12 mouse cellular contexts compared by ENCODE assay signal in the genomic region with DNA sequence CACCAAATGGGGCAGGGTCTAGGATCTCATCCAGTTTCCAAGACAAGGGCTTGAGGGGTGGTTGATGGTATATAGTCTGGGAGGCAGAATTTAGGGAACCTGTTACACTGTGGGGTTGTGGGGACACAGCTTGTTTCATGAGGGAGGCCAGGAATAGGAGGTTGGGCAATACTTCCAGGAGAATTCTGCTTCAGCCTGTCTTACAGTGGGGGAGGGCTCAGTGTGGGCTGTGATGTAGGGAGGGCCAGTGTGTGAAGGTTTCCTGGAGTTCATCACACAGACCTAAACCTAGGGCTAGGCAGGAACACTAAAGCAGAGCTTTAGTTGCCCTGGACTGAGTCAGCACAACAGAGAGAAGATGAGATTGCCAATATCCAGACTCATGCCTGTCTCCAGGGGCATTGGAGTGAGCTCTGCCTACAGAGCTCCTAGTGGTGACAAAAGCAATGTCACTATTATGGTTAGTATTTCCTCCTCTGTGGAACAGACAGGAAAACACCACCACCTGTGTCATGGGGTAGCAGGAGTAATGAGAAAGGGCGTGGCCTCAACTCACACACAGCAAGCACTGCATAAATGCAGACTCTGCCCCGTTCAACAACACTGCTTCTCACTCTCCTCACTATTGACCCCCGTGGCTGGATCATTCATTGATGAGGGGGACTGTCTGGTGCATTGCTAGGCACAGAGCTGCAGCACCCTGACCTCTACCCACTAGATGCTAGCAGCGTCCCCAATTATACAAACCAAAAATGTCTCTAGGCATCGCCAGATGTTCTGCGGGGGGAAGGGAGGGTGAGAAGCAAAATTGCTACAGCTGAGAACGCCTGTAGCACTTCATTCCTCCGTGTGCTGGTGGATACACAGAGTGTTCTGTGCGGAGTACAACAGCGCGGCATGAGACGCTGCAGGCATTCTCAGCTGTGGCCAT.
DNase-seq lines count a peak whose midpoint lies in the region; ATAC-seq and TF ChIP-seq lines count a peak whose summit lies in the region.
"Had no signal": no experiment of that assay in that cellular context is flagged by ENCODE, and none has a peak within 500 bp of the region (broad histone marks: within the 10 kb centered on the region; RNA-seq: fewer than 3 reads in every experiment).

No protein-coding gene starts in this region.

- peak; percentile 3 for TF ChIP-seq RAD21 in CH12.LX (IDR thresholded peaks at IDR 0.05; ENCODE audit: low read depth, low read length)

- 0 out of 2 replicates have a peak, but pooled peaks have one; percentile 6 for ATAC-seq in heart, embryonic 16.5 days (replicated peaks; ENCODE audit: extremely low read depth, insufficient read depth, low FRiP score)
- ATAC-seq in hindbrain, embryonic 14.5 days (ENCODE audit: low FRiP score): 0 out of 2 replicates have a peak, but pooled peaks have one; percentile 28
- no peak for ATAC-seq in erythroblast, adult 5-6 weeks (replicated peaks; ENCODE audit: low FRiP score, poor library complexity, severe bottlenecking)

- in situ Hi-C loops in CH12.LX (cut with MboI; ENCODE audit: low pct_ligation_motif_present, low pct_unique_long_range_greater_than_20kb, low sequenced_read_pairs): no loop called here

- H3K9ac ChIP-seq in heart, embryonic 16.5 days (ENCODE audit: low read length): no peak overlapping the region
- no peak overlapping the region for H3K9ac ChIP-seq in CH12.LX (ENCODE audit: insufficient read depth, low read depth)
- no peak overlapping the region for H3K9ac ChIP-seq in hindbrain, embryonic 14.5 days
- H3K9ac ChIP-seq: neural tube, embryonic 13.5 days had no signal

- H3K9me3 ChIP-seq in heart, embryonic 16.5 days (replicated peaks; ENCODE audit: control insufficient read depth, low read length): peaks cover 7% of the 10 kb centered on the region
- H3K9me3 ChIP-seq in CH12.LX (replicated peaks; ENCODE audit: low read length): peaks cover 19% of the 10 kb centered on the region
- peaks cover 11% of the 10 kb centered on the region; the same call in 1 of the 2 replicates for H3K9me3 ChIP-seq in hindbrain, embryonic 14.5 days (ENCODE audit: control insufficient read depth, low read length)

- WGBS in heart, embryonic 16.5 days: 71% methylated on average over 12 of the region's 12 CpGs
- 75% methylated on average over 12 of the region's 12 CpGs for WGBS in hindbrain, embryonic 14.5 days
- 60% methylated on average over 12 of the region's 12 CpGs for WGBS in small intestine, adult 2 months

- H3K4me2 ChIP-seq in heart, embryonic 16.5 days (ENCODE audit: low read depth, low read length): no peak overlapping the region
- H3K4me2 ChIP-seq in CH12.LX (ENCODE audit: insufficient read depth, low read depth, poor library complexity, severe bottlenecking): peak overlapping the region; percentile 27
- no peak overlapping the region for H3K4me2 ChIP-seq in hindbrain, embryonic 14.5 days (replicated peaks)
- H3K4me2 ChIP-seq: neural tube, embryonic 13.5 days had no signal

- TF ChIP-seq POLR2A in CH12.LX (IDR thresholded peaks at IDR 0.05; ENCODE audit: low read depth, low read length): 0 out of 2 replicates have a peak, but pooled peaks have one; percentile 41
- TF ChIP-seq POLR2A in small intestine, adult 2 months (IDR thresholded peaks at IDR 0.05; ENCODE audit: low read depth, low read length): no peak

- TF ChIP-seq EP300 in CH12.LX (IDR thresholded peaks at IDR 0.05; ENCODE audit: low read length): no peak

- no peaks in the 10 kb centered on the region for H3K79me2 ChIP-seq in CH12.LX (replicated peaks; ENCODE audit: control insufficient read depth, extremely low read depth, insufficient read depth, poor library complexity, severe bottlenecking)

- peak; percentile 46 to 50 for TF ChIP-seq CTCF in CH12.LX (conservative IDR thresholded peaks at IDR 0.05 in 1 of 2, IDR thresholded peaks at IDR 0.05 in 1 of 2; ENCODE audit: low read depth in 2 of 2, low read length in 2 of 2)
- TF ChIP-seq CTCF in small intestine, adult 2 months (IDR thresholded peaks at IDR 0.05; ENCODE audit: extremely low read depth, insufficient read length, insufficient replicate concordance, low read depth, low read length): no peak

- no peak overlapping the region for H3K4me3 ChIP-seq in heart, embryonic 16.5 days (ENCODE audit: low read length)
- H3K4me3 ChIP-seq in CH12.LX (replicated peaks in 1 of 3; ENCODE audit: low read depth in 2 of 3, low read length in 2 of 3, poor library complexity in 1 of 3): no peak overlapping the region
- no peak overlapping the region for H3K4me3 ChIP-seq in hindbrain, embryonic 14.5 days (replicated peaks; ENCODE audit: low read length)
- no peak overlapping the region; the same call in 1 of the 2 replicates for H3K4me3 ChIP-seq in small intestine, adult 2 months (ENCODE audit: low read depth, low read length)
- H3K4me3 ChIP-seq: neural tube, embryonic 13.5 days had no signal

- peaks cover 15% of the 10 kb centered on the region for H3K4me1 ChIP-seq in heart, embryonic 16.5 days (ENCODE audit: control insufficient read depth, insufficient read depth, low read length)
- H3K4me1 ChIP-seq in CH12.LX (ENCODE audit: control insufficient read depth in 1 of 2, insufficient read depth in 2 of 2): peaks cover 24 to 46% of the 10 kb centered on the region in 2 experiments
- peaks cover 9% of the 10 kb centered on the region; the same call in 1 of the 2 replicates for H3K4me1 ChIP-seq in hindbrain, embryonic 14.5 days (replicated peaks; ENCODE audit: control insufficient read depth, insufficient read depth, low read length)
- H3K4me1 ChIP-seq in small intestine, adult 2 months (ENCODE audit: control insufficient read depth, insufficient read depth, insufficient read length, low read length): no peaks in the 10 kb centered on the region

- H3K27me3 ChIP-seq in heart, embryonic 16.5 days (ENCODE audit: control insufficient read depth, insufficient read depth, low read length): no peaks in the 10 kb centered on the region
- H3K27me3 ChIP-seq in CH12.LX (replicated peaks): no peaks in the 10 kb centered on the region
- no peaks in the 10 kb centered on the region for H3K27me3 ChIP-seq in hindbrain, embryonic 14.5 days (ENCODE audit: control insufficient read depth, insufficient read depth, low read length)
- no peaks in the 10 kb centered on the region for H3K27me3 ChIP-seq in small intestine, adult 2 months (ENCODE audit: control insufficient read depth, insufficient read depth, low read length)
- H3K27me3 ChIP-seq: neural tube, embryonic 13.5 days had no signal

- H3K36me3 ChIP-seq in heart, embryonic 16.5 days (ENCODE audit: control insufficient read depth, insufficient read depth): no peaks in the 10 kb centered on the region
- H3K36me3 ChIP-seq in CH12.LX (replicated peaks in 1 of 2; ENCODE audit: control insufficient read depth in 1 of 2, insufficient read depth in 1 of 2, low read length in 1 of 2): no peaks in the 10 kb centered on the region
- no peaks in the 10 kb centered on the region for H3K36me3 ChIP-seq in hindbrain, embryonic 14.5 days (replicated peaks; ENCODE audit: control insufficient read depth, insufficient read depth)
- no peaks in the 10 kb centered on the region for H3K36me3 ChIP-seq in small intestine, adult 2 months (ENCODE audit: control insufficient read depth, insufficient read depth, low read length)
- H3K36me3 ChIP-seq: neural tube, embryonic 13.5 days had no signal

- no peak for DNase-seq in heart, postnatal 4 days
- peak; percentile 79 for DNase-seq in CH12.LX (ENCODE audit: extremely low read depth)
- DNase-seq in hindbrain, embryonic 14.5 days (ENCODE audit: low spot score): no peak
- DNase-seq in urinary bladder, postnatal 4 days (ENCODE audit: low spot score in 2 of 2): no peak
- DNase-seq in kidney, postnatal 10 days: no peak
- DNase-seq: cerebellum, adult 11-12 months; kidney, adult 2 months; liver had no signal

- dilution Hi-C loops in CH12.LX (cut with MboI; ENCODE audit: extremely low pct_ligation_motif_present, extremely low pct_unique_long_range_greater_than_20kb, low sequenced_read_pairs): no loop called here

- no peak overlapping the region for H3K27ac ChIP-seq in heart, embryonic 16.5 days (ENCODE audit: low read length)
- peak overlapping the region; percentile 12; the same call in 1 of the 2 replicates for H3K27ac ChIP-seq in CH12.LX (ENCODE audit: insufficient read depth, low read depth)
- no peak overlapping the region for H3K27ac ChIP-seq in hindbrain, embryonic 14.5 days
- H3K27ac ChIP-seq in small intestine, adult 2 months (ENCODE audit: insufficient read depth, low read depth, low read length): peak overlapping the region; percentile 7; the same call in 1 of the 2 replicates
- H3K27ac ChIP-seq: neural tube, embryonic 13.5 days had no signal

TF ChIP-seq in CH12.LX, 34 proteins besides CTCF, POLR2A, EP300 and RAD21:
- 0 out of 2 replicates have a peak, but pooled peaks have one; percentile 9 for TF ChIP-seq IRF4 (IDR thresholded peaks at IDR 0.05; ENCODE audit: low read depth, low read length)
- TF ChIP-seq MAFK (IDR thresholded peaks at IDR 0.05; ENCODE audit: insufficient replicate concordance, low read length): 0 out of 2 replicates have a peak, but pooled peaks have one; percentile 19
- TF ChIP-seq MXI1 (IDR thresholded peaks at IDR 0.05; ENCODE audit: low read depth, low read length): no peak
- peak; percentile 52; the same call in 1 of the 2 replicates for TF ChIP-seq CHD2 (IDR thresholded peaks at IDR 0.05; ENCODE audit: low read length)
- peak; percentile 41; the same call in 1 of the 2 replicates for TF ChIP-seq TBP (conservative IDR thresholded peaks at IDR 0.05; ENCODE audit: low read depth, low read length)
- no peak for TF ChIP-seq GABPA (IDR thresholded peaks at IDR 0.05; ENCODE audit: insufficient replicate concordance, low read depth, low read length)
- no peak for TF ChIP-seq CHD1 (IDR thresholded peaks at IDR 0.05; ENCODE audit: low read depth, low read length)
- peak; percentile 13; the same call in 1 of the 2 replicates for TF ChIP-seq SMC3 (IDR thresholded peaks at IDR 0.05; ENCODE audit: low read depth, low read length)
- TF ChIP-seq ETS1 (conservative IDR thresholded peaks at IDR 0.05; ENCODE audit: low read depth, low read length): peak; percentile 18; the same call in 1 of the 2 replicates

Comparison
In these comparisons a context has a peak if more than half of its experiments do, and no peak if none do; other contexts are left out.
1. H3K27ac ChIP-seq: peak in CH12.LX (single experiment) and small intestine, adult 2 months (single experiment); none in heart, embryonic 16.5 days (single experiment) and hindbrain, embryonic 14.5 days (single experiment).